ENCODE assay signal across 20 mouse cellular contexts in genomic region chr1:131423061-131423460, GRCm38 (mm10).
DNase-seq lines count a peak whose midpoint lies in the region; ATAC-seq and TF ChIP-seq lines count a peak whose summit lies in the region.
"Had no signal": no experiment of that assay in that cellular context is flagged by ENCODE, and none has a peak within 500 bp of the region (broad histone marks: within the 10 kb centered on the region; RNA-seq: fewer than 3 reads in every experiment).

No protein-coding gene starts in this region.

- ATAC-seq in heart, postnatal 0 days (ENCODE audit: insufficient read depth, low read depth) = no peak
- ATAC-seq: forebrain, embryonic 13.5 days had no signal

- no peaks in the 10 kb centered on the region; the same call in 1 of the 2 replicates for H3K79me2 ChIP-seq in liver, adult 2 months (ENCODE audit: control insufficient read depth, insufficient read depth, low read length)

- TF ChIP-seq POLR2A in liver, adult 2 months (IDR thresholded peaks at IDR 0.05; ENCODE audit: extremely low read depth, insufficient read depth, low read length) = no peak
- no peak for TF ChIP-seq POLR2A in lung, adult 2 months (IDR thresholded peaks at IDR 0.05; ENCODE audit: borderline replicate concordance, extremely low read depth, low read depth, low read length)

- no peaks in the 10 kb centered on the region for H3K27me3 ChIP-seq in heart, postnatal 0 days (ENCODE audit: control insufficient read depth, insufficient read depth, low read length)
- no peaks in the 10 kb centered on the region for H3K27me3 ChIP-seq in liver, adult 2 months (ENCODE audit: control insufficient read depth, insufficient read depth, low read length)
- H3K27me3 ChIP-seq: forebrain, embryonic 13.5 days; limb, embryonic 12.5 days had no signal

- H3K4me1 ChIP-seq in heart, postnatal 0 days (ENCODE audit: control insufficient read depth, insufficient read depth) = peaks cover 51% of the 10 kb centered on the region
- H3K4me1 ChIP-seq in liver, adult 2 months (ENCODE audit: control insufficient read depth, insufficient read depth, low read length) = peaks cover 7% of the 10 kb centered on the region
- peaks cover 13% of the 10 kb centered on the region for H3K4me1 ChIP-seq in lung, adult 2 months (ENCODE audit: control insufficient read depth, insufficient read depth, low read length)

- 51% methylated on average over 3 of the region's 3 CpGs for WGBS in heart, postnatal 0 days
- 41% methylated on average over 3 of the region's 3 CpGs for WGBS in liver, adult 2 months
- 46% methylated on average over 3 of the region's 3 CpGs for WGBS in lung, adult 2 months

- no peak overlapping the region for H3K4me3 ChIP-seq in heart, postnatal 0 days (ENCODE audit: low read depth, low read length)
- H3K4me3 ChIP-seq in liver, adult 2 months (ENCODE audit: insufficient read depth, low read depth, low read length) = no peak overlapping the region
- H3K4me3 ChIP-seq in lung, adult 2 months (replicated peaks; ENCODE audit: extremely low read depth, low read depth, low read length) = no peak overlapping the region
- H3K4me3 ChIP-seq: erythroblast, embryonic 14.5 days; forebrain, embryonic 13.5 days; heart, embryonic 10.5 days; left cerebral cortex, adult 2 months; limb, embryonic 12.5 days had no signal

- H3K36me3 ChIP-seq in heart, postnatal 0 days (replicated peaks; ENCODE audit: control insufficient read depth, insufficient read depth, low read length) = no peaks in the 10 kb centered on the region
- H3K36me3 ChIP-seq in liver, adult 2 months (ENCODE audit: control insufficient read depth, insufficient read depth, low read length) = no peaks in the 10 kb centered on the region
- H3K36me3 ChIP-seq: heart, embryonic 10.5 days had no signal

- H3K4me2 ChIP-seq in heart, postnatal 0 days (ENCODE audit: low read depth, low read length) = no peak overlapping the region
- H3K4me2 ChIP-seq: forebrain, embryonic 13.5 days; limb, embryonic 12.5 days; midbrain, embryonic 11.5 days had no signal

- no peak for DNase-seq in heart, postnatal 0 days (ENCODE audit: low spot score)
- no peak for DNase-seq in heart, adult 11 months
- peak; percentile 55 for DNase-seq in liver, adult 2 months (ENCODE audit: extremely low read depth, low read depth, low spot score)
- no peak for DNase-seq in liver
- peak; percentile 37 for DNase-seq in lung, adult 2 months
- DNase-seq in MN1 (ENCODE audit: low spot score) = no peak
- DNase-seq in cerebellum, adult 18-20 months = no peak
- DNase-seq: cerebellum, adult 9-11 months; gastrocnemius, postnatal 36 days; heart, postnatal 10 days; thymus, postnatal 14 days had no signal

- no peak for TF ChIP-seq CTCF in heart, postnatal 0 days (IDR thresholded peaks at IDR 0.05; ENCODE audit: low read depth)
- no peak for TF ChIP-seq CTCF in liver, adult 2 months (IDR thresholded peaks at IDR 0.05; ENCODE audit: low read depth, low read length)
- no peak for TF ChIP-seq CTCF in lung, adult 2 months (IDR thresholded peaks at IDR 0.05; ENCODE audit: insufficient read depth, low read length)

- H3K9ac ChIP-seq in heart, postnatal 0 days (replicated peaks; ENCODE audit: low read depth, low read length) = no peak overlapping the region
- H3K9ac ChIP-seq in liver, adult 2 months (ENCODE audit: low read depth, low read length) = no peak overlapping the region
- H3K9ac ChIP-seq: forebrain, embryonic 13.5 days; limb, embryonic 12.5 days; liver, embryonic 14.5 days had no signal

- peak overlapping the region; percentile 15; the same call in 1 of the 2 replicates for H3K27ac ChIP-seq in heart, postnatal 0 days (ENCODE audit: low read depth)
- H3K27ac ChIP-seq in liver, adult 2 months (replicated peaks; ENCODE audit: insufficient read depth, low read depth, low read length) = no peak overlapping the region
- H3K27ac ChIP-seq: forebrain, embryonic 13.5 days; heart, embryonic 10.5 days; kidney, postnatal 0 days; left cerebral cortex, adult 2 months; limb, embryonic 12.5 days; liver, embryonic 14.5 days; macrophage had no signal

- H3K9me3 ChIP-seq in heart, postnatal 0 days (replicated peaks; ENCODE audit: control insufficient read depth, low read length) = no peaks in the 10 kb centered on the region
- H3K9me3 ChIP-seq: forebrain, embryonic 13.5 days; heart, embryonic 10.5 days; limb, embryonic 12.5 days had no signal

- TF ChIP-seq EP300 in heart, postnatal 0 days (IDR thresholded peaks at IDR 0.05; ENCODE audit: low read depth) = no peak

Comparison
In these comparisons a context has a peak if more than half of its experiments do, and no peak if none do; other contexts are left out.
1. DNase-seq: peak in liver, adult 2 months (single experiment) and lung, adult 2 months (single experiment); none in heart, postnatal 0 days (single experiment), heart, adult 11 months (single experiment), liver (single experiment), MN1 (single experiment) and cerebellum, adult 18-20 months (0 of 2).